Mouse (Mus musculus): Measurements from ENCODE around the gene Pcca. TPM values are rescaled to one million over a fixed set of nuclear protein-coding genes. Genes with fewer than 3 reads are reported as not detected.

Pcca gene
- polyA plus RNA-seq, 1 experiment: 25.1 TPM

GRCm38 (mm10) chr14:122902136-122902535, 368.0 kb downstream of the Pcca start:
- H3K27ac ChIP-seq (ENCODE audit: insufficient read depth, low read length): no peak overlapping the region
- no peak overlapping the region for H3K9ac ChIP-seq (ENCODE audit: low read depth, poor library complexity, severe bottlenecking)
- TF ChIP-seq CTCF (IDR thresholded peaks at IDR 0.05; ENCODE audit: low read depth, low read length) (no peak), EP300 (IDR thresholded peaks at IDR 0.05; ENCODE audit: insufficient read depth, low read depth, low read length) (no peak), POLR2A (IDR thresholded peaks at IDR 0.05; ENCODE audit: insufficient read depth, low read length) (no peak)
- no peaks in the 10 kb centered on the region for H3K4me1 ChIP-seq (ENCODE audit: control insufficient read depth, insufficient read depth, low read length)
- no peaks in the 10 kb centered on the region for H3K9me3 ChIP-seq (replicated peaks; ENCODE audit: control insufficient read depth, insufficient read depth, low read length, poor library complexity, severe bottlenecking)
- no peak overlapping the region for H3K4me3 ChIP-seq (ENCODE audit: low read depth, low read length)
- H3K27me3 ChIP-seq (ENCODE audit: control insufficient read depth, insufficient read depth, low read length, poor library complexity, severe bottlenecking): no peaks in the 10 kb centered on the region
- no peaks in the 10 kb centered on the region for H3K36me3 ChIP-seq (ENCODE audit: control insufficient read depth, insufficient read depth, low read length, poor library complexity, severe bottlenecking)

- no peak overlapping the region for H3K9ac ChIP-seq (ENCODE audit: low read depth, poor library complexity, severe bottlenecking)
- H3K27me3 ChIP-seq (ENCODE audit: control insufficient read depth, insufficient read depth, low read length, poor library complexity, severe bottlenecking): no peaks in the 10 kb centered on the region
- no peaks in the 10 kb centered on the region for H3K36me3 ChIP-seq (ENCODE audit: control insufficient read depth, insufficient read depth, low read length, poor library complexity, severe bottlenecking)
- TF ChIP-seq POLR2A (IDR thresholded peaks at IDR 0.05; ENCODE audit: insufficient read depth, low read length) (no peak), CTCF (IDR thresholded peaks at IDR 0.05; ENCODE audit: low read depth, low read length) (no peak), EP300 (IDR thresholded peaks at IDR 0.05; ENCODE audit: insufficient read depth, low read depth, low read length) (no peak)
- H3K9me3 ChIP-seq (replicated peaks; ENCODE audit: control insufficient read depth, insufficient read depth, low read length, poor library complexity, severe bottlenecking): no peaks in the 10 kb centered on the region
- no peak overlapping the region for H3K27ac ChIP-seq (ENCODE audit: insufficient read depth, low read length)
- no peaks in the 10 kb centered on the region for H3K4me1 ChIP-seq (ENCODE audit: control insufficient read depth, insufficient read depth, low read length)
- no peak overlapping the region for H3K4me3 ChIP-seq (ENCODE audit: low read depth, low read length)
Observed at GRCm38 (mm10) chr14:122902884-122903283, 368.8 kb downstream of the Pcca start.

- H3K4me1 ChIP-seq (ENCODE audit: control insufficient read depth, insufficient read depth, low read length): no peaks in the 10 kb centered on the region
- H3K36me3 ChIP-seq (ENCODE audit: control insufficient read depth, insufficient read depth, low read length, poor library complexity, severe bottlenecking): no peaks in the 10 kb centered on the region
- no peak overlapping the region for H3K4me3 ChIP-seq (ENCODE audit: low read depth, low read length)
- no peaks in the 10 kb centered on the region for H3K27me3 ChIP-seq (ENCODE audit: control insufficient read depth, insufficient read depth, low read length, poor library complexity, severe bottlenecking)
- TF ChIP-seq EP300 (IDR thresholded peaks at IDR 0.05; ENCODE audit: insufficient read depth, low read depth, low read length): no peak
- TF ChIP-seq POLR2A (IDR thresholded peaks at IDR 0.05; ENCODE audit: insufficient read depth, low read length): no peak
- no peak for TF ChIP-seq CTCF (IDR thresholded peaks at IDR 0.05; ENCODE audit: low read depth, low read length)
- no peak overlapping the region for H3K9ac ChIP-seq (ENCODE audit: low read depth, poor library complexity, severe bottlenecking)
- no peak overlapping the region for H3K27ac ChIP-seq (ENCODE audit: insufficient read depth, low read length)
- no peaks in the 10 kb centered on the region for H3K9me3 ChIP-seq (replicated peaks; ENCODE audit: control insufficient read depth, insufficient read depth, low read length, poor library complexity, severe bottlenecking)
Observed at GRCm38 (mm10) chr14:122903923-122904351, 369.8 kb downstream of the Pcca start.

- Histone ChIP-seq H3K36me3 (ENCODE audit: control insufficient read depth, insufficient read depth, low read length, poor library complexity, severe bottlenecking) (no peaks in the 10 kb centered on the region), H3K9ac (ENCODE audit: low read depth, poor library complexity, severe bottlenecking) (no peak overlapping the region), H3K27ac (ENCODE audit: insufficient read depth, low read length) (no peak overlapping the region), H3K4me1 (ENCODE audit: control insufficient read depth, insufficient read depth, low read length) (no peaks in the 10 kb centered on the region), H3K9me3 (replicated peaks; ENCODE audit: control insufficient read depth, insufficient read depth, low read length, poor library complexity, severe bottlenecking) (no peaks in the 10 kb centered on the region), H3K4me3 (ENCODE audit: low read depth, low read length) (no peak overlapping the region), H3K27me3 (ENCODE audit: control insufficient read depth, insufficient read depth, low read length, poor library complexity, severe bottlenecking) (no peaks in the 10 kb centered on the region)
- TF ChIP-seq EP300 (IDR thresholded peaks at IDR 0.05; ENCODE audit: insufficient read depth, low read depth, low read length): no peak
- TF ChIP-seq POLR2A (IDR thresholded peaks at IDR 0.05; ENCODE audit: insufficient read depth, low read length): no peak
- TF ChIP-seq CTCF (IDR thresholded peaks at IDR 0.05; ENCODE audit: low read depth, low read length): no peak
Observed at GRCm38 (mm10) chr14:122905007-122905406, 370.9 kb downstream of the Pcca start.

GRCm38 (mm10) chr14:122908075-122908474, 374.0 kb downstream of the Pcca start:
- TF ChIP-seq CTCF (IDR thresholded peaks at IDR 0.05; ENCODE audit: low read depth, low read length) (no peak), POLR2A (IDR thresholded peaks at IDR 0.05; ENCODE audit: insufficient read depth, low read length) (no peak), EP300 (IDR thresholded peaks at IDR 0.05; ENCODE audit: insufficient read depth, low read depth, low read length) (no peak)
- Histone ChIP-seq H3K9ac (ENCODE audit: low read depth, poor library complexity, severe bottlenecking) (no peak overlapping the region), H3K27ac (ENCODE audit: insufficient read depth, low read length) (no peak overlapping the region), H3K9me3 (replicated peaks; ENCODE audit: control insufficient read depth, insufficient read depth, low read length, poor library complexity, severe bottlenecking) (no peaks in the 10 kb centered on the region), H3K27me3 (ENCODE audit: control insufficient read depth, insufficient read depth, low read length, poor library complexity, severe bottlenecking) (no peaks in the 10 kb centered on the region; the same call in 1 of the 2 replicates), H3K36me3 (ENCODE audit: control insufficient read depth, insufficient read depth, low read length, poor library complexity, severe bottlenecking) (no peaks in the 10 kb centered on the region), H3K4me1 (ENCODE audit: control insufficient read depth, insufficient read depth, low read length) (no peaks in the 10 kb centered on the region), H3K4me3 (ENCODE audit: low read depth, low read length) (no peak overlapping the region)

GRCm38 (mm10) chr14:122909368-122910091, 375.4 kb downstream of the Pcca start:
- Histone ChIP-seq H3K9ac (ENCODE audit: low read depth, poor library complexity, severe bottlenecking) (no peak overlapping the region), H3K4me3 (ENCODE audit: low read depth, low read length) (no peak overlapping the region), H3K4me1 (ENCODE audit: control insufficient read depth, insufficient read depth, low read length) (no peaks in the 10 kb centered on the region), H3K27ac (ENCODE audit: insufficient read depth, low read length) (no peak overlapping the region), H3K9me3 (replicated peaks; ENCODE audit: control insufficient read depth, insufficient read depth, low read length, poor library complexity, severe bottlenecking) (no peaks in the 10 kb centered on the region), H3K36me3 (ENCODE audit: control insufficient read depth, insufficient read depth, low read length, poor library complexity, severe bottlenecking) (no peaks in the 10 kb centered on the region), H3K27me3 (ENCODE audit: control insufficient read depth, insufficient read depth, low read length, poor library complexity, severe bottlenecking) (no peaks in the 10 kb centered on the region; the same call in 1 of the 2 replicates)
- TF ChIP-seq POLR2A (IDR thresholded peaks at IDR 0.05; ENCODE audit: insufficient read depth, low read length) (no peak), EP300 (IDR thresholded peaks at IDR 0.05; ENCODE audit: insufficient read depth, low read depth, low read length) (no peak), CTCF (IDR thresholded peaks at IDR 0.05; ENCODE audit: low read depth, low read length) (no peak)

All from ES-Bruce4 (cell line).